Mouse (Mus musculus) bone marrow macrophage, adult 2 months (primary cell): ENCODE measurements around the gene Retnlg.

Experiments used
- CTCF ChIP-seq: IDR thresholded peaks from 2 replicates; pipeline ENCODE4 v1.5.1; 2012; ENCODE audit warnings: low read depth, mild to moderate bottlenecking, low read length, moderate library complexity
- POLR2A ChIP-seq: IDR thresholded peaks from 2 replicates; pipeline ENCODE4 v1.6.1; 2012; ENCODE audit warnings: mild to moderate bottlenecking, low read depth, low read length, borderline replicate concordance

DNA sequence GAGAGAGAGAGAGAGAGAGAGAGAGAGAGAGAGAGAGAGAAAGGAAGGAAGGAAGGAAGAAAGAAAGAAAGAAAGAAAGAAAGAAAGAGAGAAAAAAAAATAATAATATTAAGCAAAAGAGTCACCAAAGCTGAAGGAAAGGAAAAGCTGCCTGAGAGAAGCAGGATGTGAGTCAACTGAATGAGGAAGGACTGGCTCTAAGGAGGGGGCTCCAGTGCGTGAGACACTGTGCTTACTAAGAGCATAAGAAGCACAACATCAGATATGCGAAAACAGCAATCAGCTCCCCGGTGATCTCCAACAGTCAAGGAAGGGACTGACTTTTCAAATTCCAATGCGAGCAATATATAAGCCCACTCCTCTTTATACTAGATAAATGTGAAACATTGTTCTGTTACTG lies 43.4 kb upstream of the Retnlg start:
- TF ChIP-seq CTCF: no peak
- no peak for TF ChIP-seq POLR2A
